Mouse (Mus musculus) thymus, adult 2 months (tissue): ENCODE measurements around the gene Serpinb1b.

Source experiments
- CTCF ChIP-seq: fragments of 200-500 bp; IDR thresholded peaks from 2 replicates; pipeline ENCODE4 v1.5.1; 2012; ENCODE audit warnings: mild to moderate bottlenecking, control low read depth, low read length, moderate library complexity, borderline replicate concordance; ENCODE audit not compliant: control insufficient read depth, poor library complexity, insufficient read depth; ENCODE audit errors: extremely low read depth
- POLR2A ChIP-seq: fragments of 200-500 bp; IDR thresholded peaks from 2 replicates; pipeline ENCODE4 v1.6.1; 2012; ENCODE audit warnings: mild to moderate bottlenecking, low read length, control low read depth, moderate library complexity; ENCODE audit not compliant: control insufficient read depth, poor library complexity, insufficient read depth; ENCODE audit errors: extremely low read depth

DNA sequence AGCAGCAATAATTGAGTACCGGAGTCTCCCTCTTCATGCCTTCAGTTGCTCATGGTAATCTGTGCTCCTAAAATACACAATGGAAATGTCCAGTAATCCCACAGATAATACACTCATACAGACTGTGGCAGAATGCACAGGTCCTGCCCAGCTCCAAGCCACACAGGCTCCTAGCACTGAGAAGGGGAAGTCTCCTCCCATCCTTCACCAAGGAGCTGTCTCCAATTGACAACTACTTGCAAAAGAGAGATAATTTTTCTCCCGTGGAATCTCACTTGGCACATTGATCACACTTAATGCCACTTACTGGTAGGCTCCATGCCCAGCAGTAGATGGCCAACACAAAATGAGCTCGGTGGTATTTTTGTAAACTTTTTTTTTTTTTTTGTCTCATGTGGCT is 2.1 kb upstream of the Serpinb1b start:
- no peak for TF ChIP-seq POLR2A
- TF ChIP-seq CTCF = no peak
